Mouse (Mus musculus): ENCODE results near the gene Vpreb2. TPM values are rescaled to one million over a fixed set of nuclear protein-coding genes. Genes with fewer than 3 reads are reported as not detected.

Gene Vpreb2
- polyA plus RNA-seq (2012; rRNA removed), result 0.49 TPM in 1 of 2 replicates, not detected in the other

GRCm38 (mm10) chr16:17980128-17980527 lies at the start of gene Vpreb2:
Gene Vpreb2, plus strand, starts transcription at chr16:17980428.
- Histone ChIP-seq H3K36me3 (ENCODE audit: control insufficient read depth, insufficient read depth, low read length) (no peaks in the 10 kb centered on the region), H3K27ac (ENCODE audit: control insufficient read depth, insufficient read depth, low read length) (no peak within 1 kb of the TSS), H3K27me3 (ENCODE audit: control insufficient read depth, insufficient read depth, low read length) (no peaks in the 10 kb centered on the region), H3K4me3 (ENCODE audit: control insufficient read depth, insufficient read depth, low read length) (no peak within 1 kb of the TSS), H3K4me1 (replicated peaks; ENCODE audit: control insufficient read depth, insufficient read depth, low read length) (no peaks in the 10 kb centered on the region)
- TF ChIP-seq CTCF (IDR thresholded peaks at IDR 0.05; ENCODE audit: borderline replicate concordance, control insufficient read depth, extremely low read depth, insufficient read depth, low read length, poor library complexity), result no peak
- TF ChIP-seq POLR2A (IDR thresholded peaks at IDR 0.05; ENCODE audit: control insufficient read depth, extremely low read depth, insufficient read depth, low read length, poor library complexity), result no peak
- no peak for DNase-seq
- 60% methylated on average over 1 of the region's 1 CpGs for WGBS

GRCm38 (mm10) chr16:17931906-17932460 lies 48.2 kb upstream of the Vpreb2 start:
- H3K4me1 ChIP-seq (replicated peaks; ENCODE audit: control insufficient read depth, insufficient read depth, low read length), result peaks cover 10% of the 10 kb centered on the region
- TF ChIP-seq POLR2A (IDR thresholded peaks at IDR 0.05; ENCODE audit: control insufficient read depth, extremely low read depth, insufficient read depth, low read length, poor library complexity) (no peak), CTCF (IDR thresholded peaks at IDR 0.05; ENCODE audit: borderline replicate concordance, control insufficient read depth, extremely low read depth, insufficient read depth, low read length, poor library complexity) (no peak)
- H3K27me3 ChIP-seq (ENCODE audit: control insufficient read depth, insufficient read depth, low read length), result no peaks in the 10 kb centered on the region
- H3K36me3 ChIP-seq (ENCODE audit: control insufficient read depth, insufficient read depth, low read length), result no peaks in the 10 kb centered on the region
- 92% methylated on average over 5 of the region's 5 CpGs for WGBS
- no peak for DNase-seq
- no peak overlapping the region for H3K4me3 ChIP-seq (ENCODE audit: control insufficient read depth, insufficient read depth, low read length)
- H3K27ac ChIP-seq (ENCODE audit: control insufficient read depth, insufficient read depth, low read length), result no peak overlapping the region

DNA sequence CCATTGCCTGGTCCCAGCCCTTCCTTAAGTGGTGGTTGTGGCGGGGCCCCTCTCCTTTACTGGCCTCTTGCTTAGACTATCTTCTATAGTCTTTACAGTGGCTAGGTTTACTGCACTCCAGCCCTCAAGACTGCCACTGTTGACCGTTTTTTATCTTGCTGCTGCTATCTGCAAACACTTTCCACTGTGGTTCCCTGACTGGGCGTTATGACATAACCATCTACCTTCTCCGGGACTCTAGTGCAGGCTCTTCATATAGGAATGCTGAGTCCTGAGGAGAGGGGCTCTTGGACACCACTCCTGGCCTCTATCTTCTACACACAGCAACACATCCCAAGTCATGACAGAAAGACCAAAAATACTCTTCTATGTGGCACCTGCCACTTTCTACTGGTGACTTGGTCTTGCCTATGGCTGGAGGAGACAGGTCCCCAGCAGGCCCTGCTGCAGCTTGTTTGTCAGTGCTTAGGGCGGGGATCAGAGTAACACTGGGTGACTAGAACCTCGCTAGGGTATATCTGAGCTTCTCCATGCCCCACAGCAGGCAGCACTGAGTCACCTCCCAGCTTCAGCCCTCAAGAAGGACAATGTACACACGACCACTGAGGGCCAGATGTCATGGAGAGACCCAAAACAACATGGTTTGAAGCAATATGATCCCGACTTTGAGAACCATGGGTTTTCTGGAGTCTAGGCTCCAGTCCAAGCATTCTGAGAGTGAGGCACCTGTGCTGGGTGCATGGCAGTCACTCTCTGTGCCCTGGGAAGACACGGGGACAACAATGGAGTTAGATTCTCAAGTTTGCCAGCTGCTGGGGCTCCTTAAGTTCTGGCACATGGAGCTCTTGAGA lies 46.4 kb upstream of the Vpreb2 start:
- H3K4me1 ChIP-seq (replicated peaks; ENCODE audit: control insufficient read depth, insufficient read depth, low read length), result peaks cover 7% of the 10 kb centered on the region
- 92% methylated on average over 9 of the region's 9 CpGs for WGBS
- no peaks in the 10 kb centered on the region for H3K36me3 ChIP-seq (ENCODE audit: control insufficient read depth, insufficient read depth, low read length)
- DNase-seq, result no peak
- H3K27me3 ChIP-seq (ENCODE audit: control insufficient read depth, insufficient read depth, low read length), result no peaks in the 10 kb centered on the region
- TF ChIP-seq POLR2A (IDR thresholded peaks at IDR 0.05; ENCODE audit: control insufficient read depth, extremely low read depth, insufficient read depth, low read length, poor library complexity), result no peak
- TF ChIP-seq CTCF (IDR thresholded peaks at IDR 0.05; ENCODE audit: borderline replicate concordance, control insufficient read depth, extremely low read depth, insufficient read depth, low read length, poor library complexity), result no peak
- H3K27ac ChIP-seq (ENCODE audit: control insufficient read depth, insufficient read depth, low read length), result peak overlapping the region; percentile 7
- no peak overlapping the region for H3K4me3 ChIP-seq (ENCODE audit: control insufficient read depth, insufficient read depth, low read length)

DNA sequence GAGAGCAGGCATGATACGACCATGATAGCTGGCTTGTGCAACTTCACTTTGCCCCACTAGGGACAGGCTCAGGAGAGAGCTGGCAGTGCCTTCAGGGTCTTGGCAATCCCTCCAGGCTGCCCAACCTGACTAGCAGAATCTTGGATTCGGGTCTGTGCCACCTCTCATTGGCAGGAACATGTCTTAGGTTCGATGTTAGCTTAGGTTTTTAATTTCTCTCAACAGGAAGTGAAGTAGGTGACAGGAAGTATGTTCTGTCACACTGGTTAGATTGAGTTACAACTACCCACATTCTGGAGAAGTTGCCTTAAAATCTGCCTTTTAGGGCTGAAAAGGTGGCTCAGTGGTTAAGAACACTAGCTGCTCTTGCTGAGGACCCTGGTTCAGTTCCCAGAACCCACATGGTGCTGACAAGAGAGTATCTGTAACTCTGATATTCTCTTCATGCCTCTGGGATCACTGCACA lies 45.8 kb upstream of the Vpreb2 start:
- peak overlapping the region; percentile 7 for H3K27ac ChIP-seq (ENCODE audit: control insufficient read depth, insufficient read depth, low read length)
- 37% methylated on average over 3 of the region's 3 CpGs for WGBS
- peaks cover 7% of the 10 kb centered on the region for H3K4me1 ChIP-seq (replicated peaks; ENCODE audit: control insufficient read depth, insufficient read depth, low read length)
- H3K36me3 ChIP-seq (ENCODE audit: control insufficient read depth, insufficient read depth, low read length), result no peaks in the 10 kb centered on the region
- no peak for TF ChIP-seq CTCF (IDR thresholded peaks at IDR 0.05; ENCODE audit: borderline replicate concordance, control insufficient read depth, extremely low read depth, insufficient read depth, low read length, poor library complexity)
- no peak for TF ChIP-seq POLR2A (IDR thresholded peaks at IDR 0.05; ENCODE audit: control insufficient read depth, extremely low read depth, insufficient read depth, low read length, poor library complexity)
- no peak for DNase-seq
- no peak overlapping the region for H3K4me3 ChIP-seq (ENCODE audit: control insufficient read depth, insufficient read depth, low read length)
- no peaks in the 10 kb centered on the region for H3K27me3 ChIP-seq (ENCODE audit: control insufficient read depth, insufficient read depth, low read length)

- H3K27ac ChIP-seq (ENCODE audit: control insufficient read depth, insufficient read depth, low read length), result no peak overlapping the region
- no peaks in the 10 kb centered on the region for H3K36me3 ChIP-seq (ENCODE audit: control insufficient read depth, insufficient read depth, low read length)
- no peak for DNase-seq
- 93% methylated on average over 10 of the region's 10 CpGs for WGBS
- no peak for TF ChIP-seq POLR2A (IDR thresholded peaks at IDR 0.05; ENCODE audit: control insufficient read depth, extremely low read depth, insufficient read depth, low read length, poor library complexity)
- no peak for TF ChIP-seq CTCF (IDR thresholded peaks at IDR 0.05; ENCODE audit: borderline replicate concordance, control insufficient read depth, extremely low read depth, insufficient read depth, low read length, poor library complexity)
- H3K4me1 ChIP-seq (replicated peaks; ENCODE audit: control insufficient read depth, insufficient read depth, low read length), result peaks cover 7% of the 10 kb centered on the region
- no peaks in the 10 kb centered on the region for H3K27me3 ChIP-seq (ENCODE audit: control insufficient read depth, insufficient read depth, low read length)
- no peak overlapping the region for H3K4me3 ChIP-seq (ENCODE audit: control insufficient read depth, insufficient read depth, low read length)
Measured at GRCm38 (mm10) chr16:17936776-17937175, 43.5 kb upstream of the Vpreb2 start.

DNA sequence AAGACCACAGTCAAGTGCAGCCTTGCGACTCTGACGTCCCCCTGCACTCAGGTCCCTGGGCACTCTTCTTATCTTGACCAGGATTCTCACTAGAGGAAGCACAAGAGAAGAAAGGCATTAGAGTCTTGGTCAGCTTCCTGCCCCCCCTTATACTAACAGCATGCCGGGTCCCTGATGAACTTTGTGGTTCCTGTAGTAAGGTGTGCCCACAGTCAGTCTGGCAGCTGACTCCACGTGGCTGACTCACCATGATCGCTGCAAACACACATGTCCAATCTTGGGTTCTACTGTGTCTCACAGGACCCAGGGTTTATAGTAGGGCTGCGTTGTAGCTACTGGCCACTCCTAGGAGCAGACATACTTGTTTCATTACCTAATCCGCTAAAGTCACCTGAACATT lies 42.0 kb upstream of the Vpreb2 start:
- Histone ChIP-seq H3K27me3 (ENCODE audit: control insufficient read depth, insufficient read depth, low read length) (no peaks in the 10 kb centered on the region), H3K36me3 (ENCODE audit: control insufficient read depth, insufficient read depth, low read length) (no peaks in the 10 kb centered on the region), H3K4me3 (ENCODE audit: control insufficient read depth, insufficient read depth, low read length) (no peak overlapping the region), H3K27ac (ENCODE audit: control insufficient read depth, insufficient read depth, low read length) (no peak overlapping the region), H3K4me1 (replicated peaks; ENCODE audit: control insufficient read depth, insufficient read depth, low read length) (peaks cover 7% of the 10 kb centered on the region)
- TF ChIP-seq CTCF (IDR thresholded peaks at IDR 0.05; ENCODE audit: borderline replicate concordance, control insufficient read depth, extremely low read depth, insufficient read depth, low read length, poor library complexity) (no peak), POLR2A (IDR thresholded peaks at IDR 0.05; ENCODE audit: control insufficient read depth, extremely low read depth, insufficient read depth, low read length, poor library complexity) (no peak)
- DNase-seq, result no peak
- 46% methylated on average over 7 of the region's 7 CpGs for WGBS
